Mouse (Mus musculus) heart, embryonic 10.5 days (tissue): ENCODE measurements around the gene Trpm7. TPM values are rescaled to one million over a fixed set of nuclear protein-coding genes. Genes with fewer than 3 reads are reported as not detected.

Experiments used
- DNase-seq: peaks from one replicate; pipeline ENCODE4 v3.0.0-alpha.2; 2017; ENCODE audit warnings: low spot score
- H3K27ac ChIP-seq: fragments of 300-500 bp; sonication (generic); 2 replicates; pipeline ENCODE4 v1.5.1; 2016; ENCODE audit warnings: mild to moderate bottlenecking
- H3K27me3 ChIP-seq: fragments of 300-500 bp; sonication (generic); 2 replicates; pipeline ENCODE4 v1.6.1; 2016; ENCODE audit warnings: mild to moderate bottlenecking; ENCODE audit not compliant: poor library complexity, insufficient read depth, severe bottlenecking
- H3K36me3 ChIP-seq: fragments of 300-500 bp; sonication (generic); 2 replicates; pipeline ENCODE4 v1.6.1; 2016; ENCODE audit warnings: mild to moderate bottlenecking, moderate library complexity
- H3K4me1 ChIP-seq: fragments of 300-500 bp; sonication (generic); 2 replicates; pipeline ENCODE4 v1.6.1; 2016; ENCODE audit warnings: mild to moderate bottlenecking
- H3K4me3 ChIP-seq: fragments of 300-500 bp; sonication (generic); 2 replicates; pipeline ENCODE4 v1.5.1; 2016; ENCODE audit warnings: mild to moderate bottlenecking, moderate library complexity
- H3K9me3 ChIP-seq: fragments of 300-500 bp; sonication (generic); 2 replicates; pipeline ENCODE4 v1.6.1; 2016; ENCODE audit warnings: mild to moderate bottlenecking, moderate library complexity
- WGBS: fragments of 180-500 bp; shearing (Covaris S2); methylation state at CpG from one replicate; pipeline ENCODE4 v1.1.7; 2016; 5-methylcytosine and 5-hydroxymethylcytosine counted together
- polyA plus RNA-seq: library from polyadenylated mRNA; unstranded; fragments of >200 nt; fragmentation: Nextera tagmentation; extraction: Ambion mirVana; gene quantifications from 2 replicates; pipeline ENCODE4 v1.2.1, GENCODE M21; 2016

The Trpm7 gene
- polyA plus RNA-seq, 1 experiment from 2014 or later, result 41.3 TPM

- DNase-seq, result no peak
- H3K27ac ChIP-seq, result no peak overlapping the region
- H3K36me3 ChIP-seq, result peaks cover 89% of the 10 kb centered on the region
- no peaks in the 10 kb centered on the region for H3K4me1 ChIP-seq
- WGBS, result 75% methylated on average over 3 of the region's 3 CpGs
- H3K9me3 ChIP-seq, result no peaks in the 10 kb centered on the region
- H3K4me3 ChIP-seq, result no peak overlapping the region
- H3K27me3 ChIP-seq, result no peaks in the 10 kb centered on the region
Observed at GRCm38 (mm10) chr2:126795708-126796107, 80.3 kb downstream of the Trpm7 start.

DNA sequence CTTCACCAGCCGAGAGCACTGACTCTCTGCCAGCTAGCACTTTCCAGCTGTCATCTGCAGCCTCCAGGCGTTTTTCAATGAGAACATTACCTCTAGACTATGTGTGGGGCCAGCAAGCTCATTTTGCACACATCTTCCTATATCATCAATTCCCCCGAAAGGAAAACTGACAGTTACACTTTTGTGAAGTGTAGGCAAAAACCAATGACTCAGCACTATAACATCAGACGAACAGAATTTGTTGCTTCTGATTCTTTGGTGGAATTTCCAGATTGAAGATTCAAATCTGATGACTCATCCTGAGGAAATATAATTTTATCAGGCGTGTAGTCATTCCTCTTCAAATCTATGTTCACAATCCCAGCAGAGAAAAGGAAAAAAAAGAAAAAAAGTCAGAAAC is 83.4 kb downstream of the Trpm7 start:
- 80% methylated on average over 5 of the region's 5 CpGs for WGBS

DNA sequence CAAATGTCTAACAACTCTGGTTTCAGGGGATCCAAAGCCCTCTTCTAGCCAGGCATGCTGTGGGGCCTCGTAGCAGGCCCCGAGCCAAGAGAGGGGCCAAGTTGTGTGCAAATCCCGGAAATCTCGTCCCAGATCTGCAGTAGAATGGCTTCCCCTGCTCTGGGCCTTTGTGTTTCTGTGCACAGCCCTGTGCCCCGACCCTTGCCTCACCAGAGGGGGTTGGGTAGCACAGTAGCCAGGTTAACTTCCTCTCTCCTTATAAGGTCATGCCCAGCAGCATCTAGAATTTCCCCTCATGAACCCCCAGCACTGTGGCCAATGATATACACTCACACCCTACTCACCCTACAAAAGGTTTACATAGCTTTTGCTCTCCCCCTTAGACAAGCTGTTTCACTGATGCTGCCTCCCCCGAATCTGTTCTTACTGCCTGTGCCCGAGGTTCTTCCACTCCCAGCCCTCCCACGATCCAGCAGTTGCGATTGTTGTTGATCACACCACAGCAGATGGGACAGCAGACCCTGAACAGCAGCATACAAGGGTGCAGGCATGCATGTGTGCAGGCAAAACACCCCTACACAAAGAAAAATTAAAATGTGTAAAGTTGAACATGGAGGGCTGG is 88.2 kb downstream of the Trpm7 start:
- Histone ChIP-seq H3K27me3 (no peaks in the 10 kb centered on the region), H3K36me3 (peaks cover 34% of the 10 kb centered on the region), H3K9me3 (no peaks in the 10 kb centered on the region), H3K4me3 (no peak overlapping the region), H3K27ac (peak overlapping the region; percentile 25; the same call in 1 of the 2 replicates), H3K4me1 (peaks cover 7% of the 10 kb centered on the region; the same call in 1 of the 2 replicates)
- no peak for DNase-seq
- WGBS, result 58% methylated on average over 9 of the region's 9 CpGs

More for the DNA sequence above, 83.4 kb downstream of the Trpm7 start:
- no peak for DNase-seq
- no peak overlapping the region for H3K27ac ChIP-seq
- no peaks in the 10 kb centered on the region for H3K27me3 ChIP-seq
- no peaks in the 10 kb centered on the region for H3K9me3 ChIP-seq
- peaks cover 77% of the 10 kb centered on the region for H3K36me3 ChIP-seq
- no peak overlapping the region for H3K4me3 ChIP-seq
- peaks cover 6% of the 10 kb centered on the region; the same call in 1 of the 2 replicates for H3K4me1 ChIP-seq

GRCm38 (mm10) chr2:126783370-126783769 is 92.7 kb downstream of the Trpm7 start, which contains the start of gene Usp50:
TSS of gene Usp50 (minus strand) at chr2:126783470.
- WGBS, result 67% methylated on average over 4 of the region's 4 CpGs
- Histone ChIP-seq H3K4me1 (peaks cover 7% of the 10 kb centered on the region; the same call in 1 of the 2 replicates), H3K27ac (no peak within 1 kb of the TSS), H3K9me3 (no peaks in the 10 kb centered on the region), H3K36me3 (no peaks in the 10 kb centered on the region), H3K27me3 (no peaks in the 10 kb centered on the region), H3K4me3 (no peak within 1 kb of the TSS)
- no peak for DNase-seq

GRCm38 (mm10) chr2:126782433-126782832 is 93.6 kb downstream of the Trpm7 start:
- WGBS, result 74% methylated on average over 3 of the region's 3 CpGs
- no peak for DNase-seq
- Histone ChIP-seq H3K9me3 (no peaks in the 10 kb centered on the region), H3K27me3 (no peaks in the 10 kb centered on the region), H3K36me3 (no peaks in the 10 kb centered on the region), H3K27ac (no peak overlapping the region), H3K4me3 (no peak overlapping the region), H3K4me1 (peaks cover under 1% of the 10 kb centered on the region; the same call in 1 of the 2 replicates)

GRCm38 (mm10) chr2:126781478-126781877 is 94.6 kb downstream of the Trpm7 start:
- WGBS, result 79% methylated on average over 1 of the region's 1 CpGs
- no peaks in the 10 kb centered on the region for H3K4me1 ChIP-seq
- no peaks in the 10 kb centered on the region for H3K27me3 ChIP-seq
- no peak overlapping the region for H3K27ac ChIP-seq
- H3K36me3 ChIP-seq, result no peaks in the 10 kb centered on the region
- no peak for DNase-seq
- H3K9me3 ChIP-seq, result no peaks in the 10 kb centered on the region
- no peak overlapping the region for H3K4me3 ChIP-seq

DNA sequence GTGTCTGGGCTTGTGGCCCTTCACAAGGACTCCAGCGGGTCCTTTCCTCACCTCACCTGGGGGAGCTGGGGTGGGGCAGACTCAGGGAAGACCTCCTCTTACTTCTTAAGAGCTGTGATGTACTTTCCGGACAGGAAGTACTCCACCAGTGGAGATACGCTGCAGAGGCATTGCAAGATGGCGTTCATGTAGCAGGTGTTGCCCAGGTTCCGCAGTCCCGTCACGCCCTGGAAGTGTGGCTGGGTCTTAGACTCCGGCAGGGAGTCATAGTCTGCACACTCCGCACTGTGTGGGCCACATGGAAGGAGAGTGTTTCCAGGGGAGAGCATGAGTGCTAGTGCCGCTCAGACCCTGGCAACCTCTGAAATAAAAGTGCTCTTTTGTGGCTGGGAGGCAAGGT is 95.7 kb downstream of the Trpm7 start:
- Histone ChIP-seq H3K36me3 (no peaks in the 10 kb centered on the region), H3K27ac (no peak overlapping the region), H3K4me3 (no peak overlapping the region), H3K4me1 (no peaks in the 10 kb centered on the region), H3K27me3 (no peaks in the 10 kb centered on the region), H3K9me3 (no peaks in the 10 kb centered on the region)
- 84% methylated on average over 10 of the region's 10 CpGs for WGBS
- no peak for DNase-seq

GRCm38 (mm10) chr2:126778806-126779205 is 97.2 kb downstream of the Trpm7 start:
- 81% methylated on average over 4 of the region's 4 CpGs for WGBS
- Histone ChIP-seq H3K36me3 (no peaks in the 10 kb centered on the region), H3K27me3 (no peaks in the 10 kb centered on the region)

GRCm38 (mm10) chr2:126776416-126776815 is 99.6 kb downstream of the Trpm7 start:
- Histone ChIP-seq H3K4me1 (no peaks in the 10 kb centered on the region), H3K36me3 (no peaks in the 10 kb centered on the region), H3K4me3 (no peak overlapping the region), H3K27me3 (no peaks in the 10 kb centered on the region), H3K27ac (no peak overlapping the region), H3K9me3 (no peaks in the 10 kb centered on the region)
- 64% methylated on average over 1 of the region's 1 CpGs for WGBS
- no peak for DNase-seq

More at GRCm38 (mm10) chr2:126778806-126779205, 97.2 kb downstream of the Trpm7 start:
- H3K4me3 ChIP-seq, result no peak overlapping the region
- H3K27ac ChIP-seq, result no peak overlapping the region
- DNase-seq, result no peak
- H3K4me1 ChIP-seq, result no peaks in the 10 kb centered on the region
- H3K9me3 ChIP-seq, result no peaks in the 10 kb centered on the region

DNA sequence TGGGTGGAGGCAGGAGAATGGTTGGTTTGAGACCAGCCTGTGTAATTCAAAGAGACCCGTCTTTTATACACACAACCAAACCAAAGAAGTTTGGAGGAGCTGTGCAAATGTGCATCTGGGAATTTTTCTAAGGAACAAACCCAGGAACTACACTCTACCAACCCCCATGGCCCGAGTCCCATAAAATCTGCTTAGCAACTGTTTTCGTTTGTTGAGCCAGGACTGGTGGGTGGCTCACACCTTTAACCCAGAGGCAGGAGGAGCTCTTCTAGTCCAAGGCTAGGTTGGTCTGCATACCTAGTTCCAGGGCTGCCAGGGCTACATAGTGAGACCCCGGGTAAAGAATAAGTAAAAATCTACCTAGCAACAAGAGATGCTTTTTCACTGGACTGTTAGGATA is 100.1 kb downstream of the Trpm7 start:
- no peaks in the 10 kb centered on the region for H3K36me3 ChIP-seq
- no peaks in the 10 kb centered on the region for H3K4me1 ChIP-seq
- no peaks in the 10 kb centered on the region for H3K9me3 ChIP-seq
- H3K27ac ChIP-seq, result no peak overlapping the region
- no peak overlapping the region for H3K4me3 ChIP-seq
- H3K27me3 ChIP-seq, result no peaks in the 10 kb centered on the region
- DNase-seq, result no peak
- WGBS, result 63% methylated on average over 4 of the region's 4 CpGs

GRCm38 (mm10) chr2:126772217-126772616 is 103.8 kb downstream of the Trpm7 start:
- Histone ChIP-seq H3K4me1 (no peaks in the 10 kb centered on the region), H3K27me3 (no peaks in the 10 kb centered on the region), H3K4me3 (no peak overlapping the region), H3K27ac (no peak overlapping the region), H3K36me3 (no peaks in the 10 kb centered on the region), H3K9me3 (no peaks in the 10 kb centered on the region)
- 90% methylated on average over 5 of the region's 5 CpGs for WGBS
- DNase-seq, result no peak

DNA sequence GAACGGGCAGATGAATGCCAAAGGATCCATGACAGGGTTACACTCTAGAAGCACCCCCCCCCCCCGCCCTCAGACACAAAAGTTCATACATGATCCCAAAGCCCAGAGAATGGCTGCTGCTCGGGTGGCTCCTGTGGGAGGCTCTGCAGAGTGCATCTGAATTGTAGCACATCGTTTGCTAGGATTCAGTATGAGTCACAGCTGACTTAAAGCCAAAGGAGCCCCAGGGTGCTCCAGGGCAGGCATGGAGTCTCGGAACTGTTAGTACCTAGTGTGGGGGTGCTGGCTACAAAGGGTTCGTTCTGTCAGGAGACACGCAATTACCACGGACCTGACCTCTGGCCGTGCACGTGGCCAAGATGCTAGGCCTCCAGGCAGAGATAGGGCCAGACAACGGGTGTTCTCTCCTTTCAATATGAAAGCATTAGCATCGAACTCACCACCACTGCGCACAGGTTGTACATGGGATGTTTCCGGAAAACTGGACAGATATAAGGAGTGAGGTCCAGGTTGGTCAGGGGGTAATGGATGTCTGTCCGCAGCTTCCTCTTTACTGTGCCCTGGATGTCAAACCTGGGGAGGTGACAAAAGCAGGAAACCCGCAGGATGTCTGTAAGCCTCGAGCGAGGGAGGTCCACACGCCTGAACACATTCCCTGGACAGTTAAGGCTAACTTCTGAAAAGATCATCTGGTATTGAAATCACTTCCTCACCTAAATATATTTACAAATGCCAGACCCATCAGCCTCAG is 106.4 kb downstream of the Trpm7 start:
- Histone ChIP-seq H3K4me1 (peaks cover 6% of the 10 kb centered on the region; the same call in 1 of the 2 replicates), H3K36me3 (peaks cover 1% of the 10 kb centered on the region; the same call in 1 of the 2 replicates), H3K9me3 (no peaks in the 10 kb centered on the region), H3K27ac (no peak overlapping the region), H3K4me3 (no peak overlapping the region), H3K27me3 (no peaks in the 10 kb centered on the region)
- DNase-seq, result no peak
- 71% methylated on average over 19 of the region's 19 CpGs for WGBS

DNA sequence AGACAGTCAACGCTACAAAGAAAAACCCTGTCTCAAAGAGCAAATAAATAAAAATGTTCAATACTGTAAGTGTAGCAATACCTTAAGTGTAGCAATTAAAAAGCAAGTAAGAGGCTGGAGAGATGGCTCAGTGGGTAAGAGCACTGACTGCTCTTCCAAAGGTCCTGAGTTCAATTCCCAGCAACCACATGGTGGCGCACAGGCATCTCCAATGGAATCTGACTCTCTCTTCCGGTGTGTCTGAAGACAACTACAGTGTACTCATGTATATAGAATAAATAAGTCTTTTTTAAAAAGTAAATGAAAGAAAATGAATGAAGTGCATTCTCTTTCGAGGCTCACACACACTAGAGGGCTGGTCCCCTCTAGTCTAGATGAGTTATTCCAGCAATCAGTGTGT is 107.8 kb downstream of the Trpm7 start:
- Histone ChIP-seq H3K4me1 (peaks cover 6% of the 10 kb centered on the region; the same call in 1 of the 2 replicates), H3K9me3 (no peaks in the 10 kb centered on the region), H3K36me3 (peaks cover 5% of the 10 kb centered on the region; the same call in 1 of the 2 replicates), H3K4me3 (no peak overlapping the region), H3K27ac (no peak overlapping the region), H3K27me3 (no peaks in the 10 kb centered on the region)
- DNase-seq, result no peak
- 73% methylated on average over 4 of the region's 4 CpGs for WGBS
